Mouse (Mus musculus) lung, adult 2 months (tissue): ENCODE results near the gene Ccr3.

Source experiments
- CTCF ChIP-seq: fragments of 200-500 bp; IDR thresholded peaks from 2 replicates; pipeline ENCODE4 v1.5.1; 2011; ENCODE audit warnings: mild to moderate bottlenecking, low read length, control low read depth; ENCODE audit not compliant: insufficient read depth
- POLR2A ChIP-seq: fragments of 200-500 bp; IDR thresholded peaks from 2 replicates; pipeline ENCODE4 v1.6.1; 2011; ENCODE audit warnings: low read depth, mild to moderate bottlenecking, control low read depth, low read length, borderline replicate concordance; ENCODE audit errors: extremely low read depth

GRCm38 (mm10) chr9:124053532-124053931, 31.8 kb downstream of the Ccr3 start:
- TF ChIP-seq CTCF (no peak), POLR2A (no peak)
